Mouse (Mus musculus): ENCODE measurements around the gene Lin28a. TPM values are rescaled to one million over a fixed set of nuclear protein-coding genes. Genes with fewer than 3 reads are reported as not detected.

Lin28a gene
- total and polyA plus RNA-seq, 2 experiments from 2014 or later, result 0.05 TPM; not detected in 1

DNA sequence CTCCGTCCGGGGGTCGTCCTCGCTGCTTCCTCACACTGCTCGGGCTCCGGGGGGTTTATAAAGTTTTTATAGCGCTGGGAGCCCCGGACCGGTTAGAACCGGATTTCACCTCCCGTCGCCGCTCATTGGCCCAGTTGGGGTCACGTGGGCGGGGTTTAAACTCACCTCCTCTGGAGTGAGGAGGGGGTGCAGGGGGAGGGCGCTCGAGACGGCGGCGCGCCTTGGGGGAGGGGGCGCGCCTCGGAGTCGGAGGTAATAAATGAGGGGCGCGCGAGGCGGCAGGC, 50.8 kb downstream of the Lin28a start:
- Histone ChIP-seq H3K27me3 (ENCODE audit: insufficient read depth, low read length) (no peaks in the 10 kb centered on the region), H3K9ac (peak overlapping the region; percentile 99), H3K4me1 (ENCODE audit: insufficient read depth) (peaks cover 29% of the 10 kb centered on the region), H3K9me3 (ENCODE audit: low read length) (no peaks in the 10 kb centered on the region), H3K4me2 (ENCODE audit: low read depth) (peak overlapping the region; percentile 99), H3K36me3 (ENCODE audit: insufficient read depth) (peaks cover 27% of the 10 kb centered on the region), H3K4me3 (ENCODE audit: low read depth, low read length) (peak overlapping the region; percentile 86), H3K27ac (ENCODE audit: low read depth, low read length) (peak overlapping the region; percentile 99)
- WGBS, result 0% methylated on average over 26 of the region's 29 CpGs
- peak; percentile 88 for ATAC-seq
- DNase-seq, result peak; percentile 98
- no peak; the same call in 1 of the 2 replicates for TF ChIP-seq CTCF (IDR thresholded peaks at IDR 0.05; ENCODE audit: low read depth)

DNA sequence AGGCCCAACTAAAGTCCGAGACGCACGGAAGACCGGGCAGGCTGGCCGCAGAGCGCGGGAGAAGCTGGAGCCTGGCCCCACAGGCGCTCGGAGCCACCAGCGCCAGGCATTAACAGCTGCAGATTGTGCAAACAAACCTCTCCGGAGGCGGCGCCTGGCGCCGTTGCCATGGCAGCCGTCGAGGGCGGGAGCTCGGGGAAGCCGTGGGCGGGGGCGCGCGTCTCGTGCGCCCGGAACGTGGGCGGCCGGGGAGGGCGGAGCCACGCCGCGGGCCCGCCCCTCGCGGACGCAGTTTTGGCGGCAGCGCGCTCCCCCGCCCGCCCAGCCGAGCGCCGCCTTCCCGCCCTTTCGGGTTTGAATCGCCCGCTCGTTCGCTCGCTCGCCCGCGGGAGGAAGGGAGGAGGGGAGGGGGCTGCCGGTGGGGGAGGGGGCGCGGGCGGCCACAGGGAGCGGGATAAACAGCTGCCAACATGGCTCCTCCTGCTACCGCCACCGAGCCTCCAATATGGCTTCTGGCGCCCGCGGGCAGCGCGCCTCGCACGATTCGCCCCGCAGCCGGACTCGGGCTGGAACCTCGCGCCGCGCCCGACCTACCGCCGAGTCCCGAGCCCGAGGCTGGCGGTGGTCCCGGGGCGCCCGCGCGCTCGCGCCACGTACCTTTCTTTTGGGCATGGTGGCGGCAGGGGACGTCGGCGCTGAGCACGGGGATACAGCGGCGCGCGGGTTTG, 51.3 kb downstream of the Lin28a start:
- Histone ChIP-seq H3K27ac (ENCODE audit: low read depth, low read length) (peak overlapping the region; percentile 99), H3K9me3 (ENCODE audit: low read length) (no peaks in the 10 kb centered on the region), H3K4me3 (ENCODE audit: low read depth, low read length) (peak overlapping the region; percentile 86), H3K9ac (peak overlapping the region; percentile 99), H3K4me2 (ENCODE audit: low read depth) (peak overlapping the region; percentile 99), H3K27me3 (ENCODE audit: insufficient read depth, low read length) (no peaks in the 10 kb centered on the region), H3K4me1 (ENCODE audit: insufficient read depth) (peaks cover 29% of the 10 kb centered on the region), H3K36me3 (ENCODE audit: insufficient read depth) (peaks cover 31% of the 10 kb centered on the region)
- DNase-seq, result peak; percentile 99
- peak; percentile 32 for TF ChIP-seq CTCF (IDR thresholded peaks at IDR 0.05; ENCODE audit: low read depth)
- peak; percentile 67 for ATAC-seq
- WGBS, result 2% methylated on average over 58 of the region's 101 CpGs

DNA sequence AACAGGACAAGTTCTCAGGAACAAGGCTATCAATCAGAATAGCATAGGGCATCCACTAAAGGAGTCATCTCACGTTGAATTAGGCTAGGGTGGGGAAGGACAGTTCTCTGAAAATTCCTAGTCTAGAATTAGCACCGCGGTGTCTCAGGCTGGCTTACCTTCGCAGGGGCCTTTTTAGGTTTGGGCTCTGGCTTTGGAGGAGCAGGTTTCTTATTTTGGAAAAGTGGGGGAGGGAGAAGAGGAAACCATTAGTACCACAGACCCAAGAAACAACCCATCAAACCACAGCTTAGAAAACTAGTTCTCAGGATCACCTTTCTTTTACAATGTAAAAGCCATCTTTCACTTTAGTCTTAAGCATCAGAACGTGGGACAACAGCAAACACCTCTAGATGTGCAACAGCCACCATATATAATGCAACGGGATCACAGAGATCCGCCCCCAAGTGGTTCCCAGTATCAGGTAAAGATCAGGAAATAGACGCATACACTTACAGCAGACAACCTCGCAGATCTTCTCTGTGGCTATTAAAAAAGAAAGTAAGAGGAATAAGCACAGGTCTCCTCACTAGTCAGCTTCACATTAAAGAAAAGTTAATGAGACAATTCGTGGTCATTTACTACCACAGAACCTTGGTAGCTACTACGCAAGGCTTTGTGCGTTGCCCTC, 52.2 kb downstream of the Lin28a start:
- 39% methylated on average over 12 of the region's 12 CpGs for WGBS

DNA sequence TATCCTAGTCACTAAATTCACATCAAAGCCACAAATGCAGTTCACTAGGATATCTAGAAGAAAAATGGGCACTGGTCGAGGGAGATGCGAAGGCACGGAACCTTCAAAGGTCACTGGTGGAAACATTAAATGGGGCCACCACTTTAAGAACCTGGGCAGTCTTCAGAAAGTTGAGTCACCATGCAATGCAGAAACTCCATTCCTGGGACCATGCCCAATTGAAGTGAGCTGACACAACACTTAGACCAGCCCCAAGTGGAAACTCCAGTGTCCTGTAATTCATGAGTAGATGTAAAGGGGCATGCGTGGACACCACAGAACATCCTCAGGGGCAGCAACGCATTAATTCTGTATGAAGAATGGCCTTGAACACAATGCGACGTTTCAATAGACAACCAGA, 56.1 kb downstream of the Lin28a start:
- no peaks in the 10 kb centered on the region for H3K9me3 ChIP-seq (ENCODE audit: low read length)
- no peaks in the 10 kb centered on the region for H3K27me3 ChIP-seq (ENCODE audit: insufficient read depth, low read length)
- H3K4me1 ChIP-seq (ENCODE audit: insufficient read depth), result peaks cover 7% of the 10 kb centered on the region; the same call in 1 of the 2 replicates
- 87% methylated on average over 7 of the region's 7 CpGs for WGBS
- peaks cover 31% of the 10 kb centered on the region for H3K36me3 ChIP-seq (ENCODE audit: insufficient read depth)
- H3K9ac ChIP-seq, result no peak overlapping the region
- H3K4me2 ChIP-seq (ENCODE audit: low read depth), result no peak overlapping the region
- TF ChIP-seq CTCF (IDR thresholded peaks at IDR 0.05; ENCODE audit: low read depth), result no peak
- no peak for ATAC-seq
- no peak for DNase-seq
- no peak overlapping the region for H3K27ac ChIP-seq (ENCODE audit: low read depth, low read length)
- H3K4me3 ChIP-seq (ENCODE audit: low read depth, low read length), result no peak overlapping the region

More for the DNA sequence above, 52.2 kb downstream of the Lin28a start:
- Histone ChIP-seq H3K9ac (peak overlapping the region; percentile 99), H3K27me3 (ENCODE audit: insufficient read depth, low read length) (no peaks in the 10 kb centered on the region), H3K27ac (ENCODE audit: low read depth, low read length) (peak overlapping the region; percentile 16; the same call in 1 of the 2 replicates), H3K4me2 (ENCODE audit: low read depth) (peak overlapping the region; percentile 99), H3K4me3 (ENCODE audit: low read depth, low read length) (peak overlapping the region; percentile 86), H3K4me1 (ENCODE audit: insufficient read depth) (peaks cover 29% of the 10 kb centered on the region), H3K9me3 (ENCODE audit: low read length) (no peaks in the 10 kb centered on the region), H3K36me3 (ENCODE audit: insufficient read depth) (peaks cover 31% of the 10 kb centered on the region)
- ATAC-seq (no peak), DNase-seq (no peak)
- TF ChIP-seq CTCF (IDR thresholded peaks at IDR 0.05; ENCODE audit: low read depth), result no peak

DNA sequence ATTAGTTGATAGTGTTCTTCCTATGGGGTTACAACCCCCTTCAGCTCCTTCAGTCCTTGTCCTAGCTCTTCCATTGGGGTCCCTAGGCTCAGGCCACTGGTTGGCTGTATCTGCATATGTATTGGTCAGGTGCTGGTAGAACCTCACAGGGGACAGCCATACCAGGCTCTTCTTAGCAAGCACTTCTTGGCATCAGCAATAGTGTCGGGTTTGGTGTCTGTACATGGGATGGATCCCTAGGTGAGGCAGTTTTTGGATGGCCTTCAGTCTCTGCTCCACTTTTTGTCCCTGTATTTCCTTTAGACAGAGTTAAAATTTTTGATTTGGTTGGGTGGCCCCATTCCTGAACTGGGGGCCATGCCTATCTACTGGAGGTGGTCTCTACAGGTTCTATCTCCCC, 59.8 kb downstream of the Lin28a start:
- WGBS, result 93% methylated on average over 1 of the region's 1 CpGs
- Histone ChIP-seq H3K9me3 (ENCODE audit: low read length) (no peaks in the 10 kb centered on the region), H3K27ac (ENCODE audit: low read depth, low read length) (no peak overlapping the region), H3K4me3 (ENCODE audit: low read depth, low read length) (no peak overlapping the region), H3K9ac (no peak overlapping the region), H3K36me3 (ENCODE audit: insufficient read depth) (peaks cover 14% of the 10 kb centered on the region), H3K27me3 (ENCODE audit: insufficient read depth, low read length) (no peaks in the 10 kb centered on the region), H3K4me2 (ENCODE audit: low read depth) (no peak overlapping the region), H3K4me1 (ENCODE audit: insufficient read depth) (no peaks in the 10 kb centered on the region)
- no peak for TF ChIP-seq CTCF (IDR thresholded peaks at IDR 0.05; ENCODE audit: low read depth)
- no peak for ATAC-seq
- DNase-seq, result no peak

DNA sequence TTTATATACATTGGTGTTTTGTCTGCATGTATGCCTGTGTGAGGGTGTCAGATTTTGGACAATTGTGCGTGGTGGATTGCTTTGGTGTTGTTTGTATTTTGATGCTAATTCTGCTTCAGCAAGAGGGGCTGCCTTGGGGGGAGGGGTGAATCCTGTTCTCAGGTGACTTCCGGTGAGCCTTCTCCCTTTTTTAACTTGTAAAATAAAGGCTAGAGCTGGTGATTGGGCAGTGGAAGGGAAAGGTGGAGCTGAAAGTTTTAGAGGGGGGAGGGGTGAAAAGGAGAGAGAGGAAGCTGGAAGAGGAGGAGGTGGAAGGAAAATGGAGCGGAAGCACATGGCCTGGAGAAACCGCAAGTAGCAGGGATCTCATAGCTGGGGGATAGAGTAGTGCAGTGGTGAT, 62.3 kb downstream of the Lin28a start:
- ATAC-seq (no peak), DNase-seq (no peak)
- TF ChIP-seq CTCF (IDR thresholded peaks at IDR 0.05; ENCODE audit: low read depth), result no peak
- no peak overlapping the region for H3K4me2 ChIP-seq (ENCODE audit: low read depth)
- H3K27me3 ChIP-seq (ENCODE audit: insufficient read depth, low read length), result no peaks in the 10 kb centered on the region
- WGBS, result 83% methylated on average over 4 of the region's 4 CpGs
- no peak overlapping the region for H3K4me3 ChIP-seq (ENCODE audit: low read depth, low read length)
- no peak overlapping the region for H3K9ac ChIP-seq
- H3K4me1 ChIP-seq (ENCODE audit: insufficient read depth), result no peaks in the 10 kb centered on the region
- H3K9me3 ChIP-seq (ENCODE audit: low read length), result no peaks in the 10 kb centered on the region
- H3K36me3 ChIP-seq (ENCODE audit: insufficient read depth), result no peaks in the 10 kb centered on the region
- no peak overlapping the region for H3K27ac ChIP-seq (ENCODE audit: low read depth, low read length)

Other genes starting within 250 kb of the Lin28a start
- gene Rps6ka1, start 131.0 kb downstream of the Lin28a start, total RNA-seq (2014; rRNA removed), result 21.2 and 21.4 TPM in 2 replicates
- gene Rps6ka1, start 131.0 kb downstream of the Lin28a start, polyA plus RNA-seq (2015; fragmentation: Nextera tagmentation; extraction: Ambion mirVana), result 14.3 and 19.4 TPM in 2 replicates
- 377 and 408 TPM in 2 replicates for gene Hmgn2, start 50.2 kb downstream of the Lin28a start, total RNA-seq (2014; rRNA removed)
- 1,226 and 1,340 TPM in 2 replicates for gene Hmgn2, start 50.2 kb downstream of the Lin28a start, polyA plus RNA-seq (2015; fragmentation: Nextera tagmentation; extraction: Ambion mirVana)
- 40.2 and 42.0 TPM in 2 replicates for gene Dhdds, start 17.9 kb downstream of the Lin28a start, total RNA-seq (2014; rRNA removed)
- gene Dhdds, start 17.9 kb downstream of the Lin28a start, polyA plus RNA-seq (2015; fragmentation: Nextera tagmentation; extraction: Ambion mirVana), result 39.8 and 43.5 TPM in 2 replicates
- not detected in 2 replicates for gene Zfp683, start 35.0 kb upstream of the Lin28a start, total RNA-seq (2014; rRNA removed)
- not detected in 2 replicates for gene Zfp683, start 35.0 kb upstream of the Lin28a start, polyA plus RNA-seq (2015; fragmentation: Nextera tagmentation; extraction: Ambion mirVana)
- gene Crybg2, start 42.0 kb upstream of the Lin28a start, total RNA-seq (2014; rRNA removed), result 3.4 and 11.8 TPM in 2 replicates
- 3.7 and 4.5 TPM in 2 replicates for gene Crybg2, start 42.0 kb upstream of the Lin28a start, polyA plus RNA-seq (2015; fragmentation: Nextera tagmentation; extraction: Ambion mirVana)
- gene Cd52, start 76.2 kb upstream of the Lin28a start, total RNA-seq (2014; rRNA removed), result 1.2 and 2.0 TPM in 2 replicates
- gene Cd52, start 76.2 kb upstream of the Lin28a start, polyA plus RNA-seq (2015; fragmentation: Nextera tagmentation; extraction: Ambion mirVana), result 4.1 and 4.6 TPM in 2 replicates
- gene Ubxn11, start 83.7 kb upstream of the Lin28a start, total RNA-seq (2014; rRNA removed), result 5.5 and 13.7 TPM in 2 replicates
- 11.0 and 14.3 TPM in 2 replicates for gene Ubxn11, start 83.7 kb upstream of the Lin28a start, polyA plus RNA-seq (2015; fragmentation: Nextera tagmentation; extraction: Ambion mirVana)
- gene Sh3bgrl3, start 109.9 kb upstream of the Lin28a start, total RNA-seq (2014; rRNA removed), result 124 and 162 TPM in 2 replicates
- gene Sh3bgrl3, start 109.9 kb upstream of the Lin28a start, polyA plus RNA-seq (2015; fragmentation: Nextera tagmentation; extraction: Ambion mirVana), result 554 and 579 TPM in 2 replicates
- 11.0 and 14.0 TPM in 2 replicates for gene Cep85, start 168.3 kb upstream of the Lin28a start, total RNA-seq (2014; rRNA removed)
- gene Cep85, start 168.3 kb upstream of the Lin28a start, polyA plus RNA-seq (2015; fragmentation: Nextera tagmentation; extraction: Ambion mirVana), result 11.8 and 13.5 TPM in 2 replicates
- gene Gm7534, start 184.2 kb upstream of the Lin28a start, total RNA-seq (2014; rRNA removed), result not detected in 2 replicates
- not detected in 2 replicates for gene Gm7534, start 184.2 kb upstream of the Lin28a start, polyA plus RNA-seq (2015; fragmentation: Nextera tagmentation; extraction: Ambion mirVana)
- gene Catsper4, start 208.5 kb upstream of the Lin28a start, total RNA-seq (2014; rRNA removed), result not detected in 2 replicates
- not detected in 2 replicates for gene Catsper4, start 208.5 kb upstream of the Lin28a start, polyA plus RNA-seq (2015; fragmentation: Nextera tagmentation; extraction: Ambion mirVana)
- 0.08 TPM in 1 of 2 replicates, not detected in the other for gene Cnksr1, start 219.6 kb upstream of the Lin28a start, total RNA-seq (2014; rRNA removed)
- gene Cnksr1, start 219.6 kb upstream of the Lin28a start, polyA plus RNA-seq (2015; fragmentation: Nextera tagmentation; extraction: Ambion mirVana), result 0.18 TPM in 1 of 2 replicates, not detected in the other
- 0.43 TPM in 1 of 2 replicates, not detected in the other for gene E130218I03Rik, start 224.8 kb upstream of the Lin28a start, total RNA-seq (2014; rRNA removed)
- gene E130218I03Rik, start 224.8 kb upstream of the Lin28a start, polyA plus RNA-seq (2015; fragmentation: Nextera tagmentation; extraction: Ambion mirVana), result 0.11 and 0.33 TPM in 2 replicates
- 11.6 and 12.7 TPM in 2 replicates for gene Zfp593, start 226.8 kb upstream of the Lin28a start, total RNA-seq (2014; rRNA removed)
- gene Zfp593, start 226.8 kb upstream of the Lin28a start, polyA plus RNA-seq (2015; fragmentation: Nextera tagmentation; extraction: Ambion mirVana), result 13.8 and 15.0 TPM in 2 replicates
- not detected in 2 replicates for gene Gm30191, start 228.1 kb upstream of the Lin28a start, total RNA-seq (2014; rRNA removed)
- gene Gm30191, start 228.1 kb upstream of the Lin28a start, polyA plus RNA-seq (2015; fragmentation: Nextera tagmentation; extraction: Ambion mirVana), result 0.25 TPM in 1 of 2 replicates, not detected in the other
- 14.2 and 18.3 TPM in 2 replicates for gene Grrp1, start 235.3 kb upstream of the Lin28a start, total RNA-seq (2014; rRNA removed)
- gene Grrp1, start 235.3 kb upstream of the Lin28a start, polyA plus RNA-seq (2015; fragmentation: Nextera tagmentation; extraction: Ambion mirVana), result 18.3 and 20.0 TPM in 2 replicates